Mouse (Mus musculus) MEL (cell line): Measurements from ENCODE around the gene Gstp2.

ENCODE experiments used
- CTCF ChIP-seq, 3 experiments: IDR thresholded peaks in 2 of 3; conservative IDR thresholded peaks in 1 of 3; 2 replicates each; pipeline ENCODE4 v1.5.1; 2011 to 2012; ENCODE audit warnings: low read length in 3 of 3, low read depth in 2 of 3, mild to moderate bottlenecking in 2 of 3, improper control_type of control experiment in 1 of 3, inconsistent platforms in 1 of 3, mixed read lengths in 1 of 3, moderate library complexity in 1 of 3; ENCODE audit not compliant: control insufficient read depth in 1 of 3, insufficient read depth in 1 of 3, poor library complexity in 1 of 3, severe bottlenecking in 1 of 3
- GATA1 ChIP-seq: IDR thresholded peaks from 2 replicates; pipeline ENCODE4 v1.6.1; 2011; ENCODE audit warnings: low read depth, low read length, improper control_type of control experiment
- POLR2A ChIP-seq, 2 experiments: IDR thresholded peaks; 2 replicates each; pipeline ENCODE4 v1.6.1; 2011 to 2012; ENCODE audit warnings: low read length in 2 of 2, mild to moderate bottlenecking in 2 of 2, control low read depth in 1 of 2, improper control_type of control experiment in 1 of 2, low read depth in 1 of 2, moderate library complexity in 1 of 2; ENCODE audit not compliant: control insufficient read depth in 1 of 2, insufficient read depth in 1 of 2, poor library complexity in 1 of 2
- POLR2AphosphoS5 ChIP-seq: IDR thresholded peaks from 2 replicates; pipeline ENCODE4 v1.6.1; 2012; ENCODE audit warnings: low read depth, borderline replicate concordance, mild to moderate bottlenecking, inconsistent platforms, low read length, moderate library complexity, mixed read lengths
- TAL1 ChIP-seq: IDR thresholded peaks from 2 replicates; pipeline ENCODE4 v1.6.1; 2012; ENCODE audit warnings: mild to moderate bottlenecking, inconsistent platforms, low read length, moderate library complexity, mixed read lengths
- TCF12 ChIP-seq: IDR thresholded peaks from 2 replicates; pipeline ENCODE4 v1.6.1; 2014; ENCODE audit warnings: low read depth, mild to moderate bottlenecking, inconsistent platforms, low read length, improper control_type of control experiment, moderate library complexity
- USF2 ChIP-seq, 2 experiments: IDR thresholded peaks; 2 replicates each; pipeline ENCODE4 v1.6.1; 2011 to 2012; ENCODE audit warnings: improper control_type of control experiment in 2 of 2, low read length in 2 of 2, borderline replicate concordance in 1 of 2, inconsistent platforms in 1 of 2, low read depth in 1 of 2, mild to moderate bottlenecking in 1 of 2; ENCODE audit not compliant: insufficient read depth in 1 of 2
- ZC3H11A ChIP-seq: IDR thresholded peaks from 2 replicates; pipeline ENCODE4 v1.6.1; 2012; ENCODE audit warnings: low read depth, mild to moderate bottlenecking, inconsistent platforms, low read length, improper control_type of control experiment
- ZNF384 ChIP-seq: IDR thresholded peaks from 2 replicates; pipeline ENCODE4 v1.6.1; 2012; ENCODE audit warnings: low read depth, mild to moderate bottlenecking, inconsistent platforms, low read length, improper control_type of control experiment

GRCm38 (mm10) chr19:4087090-4087489 lies 41.3 kb upstream of the Gstp2 start:
- TF ChIP-seq TAL1 (no peak), CTCF (IDR thresholded peaks at IDR 0.05 in 2 of 3, conservative IDR thresholded peaks at IDR 0.05 in 1 of 3; ENCODE audit: control insufficient read depth in 1 of 3, insufficient read depth in 1 of 3, low read depth in 2 of 3, low read length in 3 of 3, poor library complexity in 1 of 3, severe bottlenecking in 1 of 3) (no peak), POLR2AphosphoS5 (no peak), ZNF384 (no peak), GATA1 (no peak), POLR2A (IDR thresholded peaks at IDR 0.05; ENCODE audit: control insufficient read depth in 1 of 2, insufficient read depth in 1 of 2, low read depth in 1 of 2, low read length in 2 of 2, poor library complexity in 1 of 2) (no peak), USF2 (IDR thresholded peaks at IDR 0.05; ENCODE audit: borderline replicate concordance in 1 of 2, insufficient read depth in 1 of 2, low read depth in 1 of 2, low read length in 2 of 2) (no peak), TCF12 (no peak), ZC3H11A (no peak)
